Mouse (Mus musculus) layer of hippocampus, adult 2 months (tissue): ENCODE results near the gene 9530068E07Rik. TPM values are rescaled to one million over a fixed set of nuclear protein-coding genes. Genes with fewer than 3 reads are reported as not detected.
A peak's percentile ranks its signal among the peaks of the same experiment; 100 is the strongest.

Experiments used
- DNase-seq, 2 experiments: peaks; one replicate each; pipeline ENCODE4 v3.0.0; 2022; ENCODE audit warnings: low spot score in 2 of 2
- H3K27ac ChIP-seq: fragments of 200-600 bp; 2 replicates; pipeline ENCODE4 v1.8.1; 2022
- H3K4me3 ChIP-seq: fragments of 200-600 bp; 2 replicates; pipeline ENCODE4 v1.8.1; 2022; ENCODE audit warnings: mild to moderate bottlenecking
- CTCF ChIP-seq: fragments of 200-600 bp; conservative IDR thresholded peaks from 2 replicates; pipeline ENCODE4 v1.8.1; 2022; ENCODE audit warnings: antibody characterized with exemption, mild to moderate bottlenecking, moderate library complexity
- total RNA-seq, 2 experiments: library from RNA; stranded (reverse); gene quantifications; 2 replicates each; pipeline ENCODE4 v1.2.3; 2021

9530068E07Rik gene
- total RNA-seq, 2 experiments from 2014 or later = 61.3 to 65.5 TPM

GRCm38 (mm10) chr11:52418358-52418757 is 22.1 kb downstream of the 9530068E07Rik start:
- Histone ChIP-seq H3K4me3 (no peak overlapping the region), H3K27ac (no peak overlapping the region)
- no peak for TF ChIP-seq CTCF
- DNase-seq = no peak

GRCm38 (mm10) chr11:52419246-52419645 is 23.0 kb downstream of the 9530068E07Rik start:
- no peak overlapping the region for H3K27ac ChIP-seq

GRCm38 (mm10) chr11:52419861-52420260 is 23.6 kb downstream of the 9530068E07Rik start:
- no peak for TF ChIP-seq CTCF
- no peak overlapping the region for H3K27ac ChIP-seq
- no peak overlapping the region for H3K4me3 ChIP-seq
- no peak for DNase-seq

More at GRCm38 (mm10) chr11:52419246-52419645, 23.0 kb downstream of the 9530068E07Rik start:
- no peak for DNase-seq
- no peak overlapping the region for H3K4me3 ChIP-seq
- TF ChIP-seq CTCF = no peak

- TF ChIP-seq CTCF = no peak
- no peak for DNase-seq
Measured at GRCm38 (mm10) chr11:52420296-52421052, 24.2 kb downstream of the 9530068E07Rik start.

GRCm38 (mm10) chr11:52421053-52421778 is 25.0 kb downstream of the 9530068E07Rik start:
- H3K27ac ChIP-seq = no peak overlapping the region
- H3K4me3 ChIP-seq = no peak overlapping the region
- peak; percentile 89 for TF ChIP-seq CTCF
- DNase-seq = peak; percentile 32 to 83

More at GRCm38 (mm10) chr11:52420296-52421052, 24.2 kb downstream of the 9530068E07Rik start:
- H3K27ac ChIP-seq = no peak overlapping the region
- no peak overlapping the region for H3K4me3 ChIP-seq

- no peak for TF ChIP-seq CTCF
- Histone ChIP-seq H3K27ac (no peak overlapping the region), H3K4me3 (no peak overlapping the region)
- no peak for DNase-seq
Measured at GRCm38 (mm10) chr11:52429440-52429839, 33.2 kb downstream of the 9530068E07Rik start.

GRCm38 (mm10) chr11:52431594-52431993 is 35.4 kb downstream of the 9530068E07Rik start:
- no peak for DNase-seq
- no peak overlapping the region for H3K4me3 ChIP-seq
- TF ChIP-seq CTCF = no peak
- H3K27ac ChIP-seq = no peak overlapping the region

DNA sequence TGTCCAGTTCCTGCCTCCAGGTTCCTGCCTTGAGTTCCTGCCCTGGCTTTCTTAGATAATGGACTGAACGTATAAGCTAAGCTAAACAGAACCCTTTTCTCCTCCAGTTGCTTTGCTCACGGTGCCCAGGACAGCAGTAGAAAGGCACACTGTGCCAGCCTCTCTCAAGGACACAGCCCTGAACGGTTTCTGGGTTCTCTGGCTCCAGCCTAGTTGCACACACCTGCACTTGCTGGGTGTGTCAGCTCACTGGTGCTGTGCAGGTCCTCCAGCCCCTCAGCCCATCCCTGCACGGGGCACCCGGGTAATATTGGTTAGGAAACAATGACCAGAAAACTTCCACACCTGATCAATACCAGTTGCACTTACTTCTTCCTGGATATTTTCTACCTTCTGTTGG is 35.9 kb downstream of the 9530068E07Rik start:
- TF ChIP-seq CTCF = no peak
- DNase-seq = no peak
- Histone ChIP-seq H3K4me3 (no peak overlapping the region), H3K27ac (no peak overlapping the region)

DNA sequence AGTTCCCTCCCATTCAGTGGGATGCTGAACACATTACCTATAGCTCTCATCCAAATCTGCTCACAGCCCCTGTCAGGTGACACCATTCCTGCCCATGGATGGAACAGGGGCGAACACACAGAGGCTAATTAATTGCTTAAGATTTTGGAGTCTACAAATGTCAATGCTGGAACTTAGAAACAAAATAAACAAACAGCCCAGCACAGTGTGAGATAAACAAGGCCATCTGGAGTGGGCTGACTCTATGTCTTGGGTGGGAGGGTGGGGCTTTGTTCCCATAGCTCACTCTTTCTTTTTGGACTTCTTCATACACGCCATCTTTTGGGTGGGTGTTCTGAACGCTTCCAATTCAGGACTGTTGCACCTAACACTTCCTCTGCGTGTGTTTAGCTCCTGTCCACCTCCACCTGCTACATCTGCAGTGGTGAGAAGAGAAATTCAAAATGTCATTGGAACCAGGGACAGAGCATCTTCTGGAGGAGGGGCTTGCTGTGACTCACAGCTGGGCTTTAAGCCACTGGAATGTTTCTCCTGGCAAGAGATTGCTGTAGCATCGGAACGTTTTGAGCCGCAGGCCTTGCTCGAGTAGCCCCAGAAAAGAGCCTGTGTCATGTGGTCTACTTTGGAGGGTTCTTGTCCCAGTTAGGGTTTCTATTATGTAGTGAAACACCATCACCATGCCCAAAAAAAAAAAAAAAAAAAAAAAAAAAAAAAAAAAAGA is 37.0 kb downstream of the 9530068E07Rik start:
- Histone ChIP-seq H3K27ac (no peak overlapping the region), H3K4me3 (no peak overlapping the region)
- no peak for TF ChIP-seq CTCF
- DNase-seq = no peak

- no peak for DNase-seq
- no peak overlapping the region for H3K4me3 ChIP-seq
- no peak for TF ChIP-seq CTCF
- no peak overlapping the region for H3K27ac ChIP-seq
Measured at GRCm38 (mm10) chr11:52433797-52434195, 37.6 kb downstream of the 9530068E07Rik start.

GRCm38 (mm10) chr11:52435466-52435865 is 39.2 kb downstream of the 9530068E07Rik start:
- no peak for DNase-seq
- no peak overlapping the region for H3K4me3 ChIP-seq
- H3K27ac ChIP-seq = no peak overlapping the region
- TF ChIP-seq CTCF = no peak

GRCm38 (mm10) chr11:52437123-52437522 is 40.9 kb downstream of the 9530068E07Rik start:
- H3K4me3 ChIP-seq = no peak overlapping the region
- DNase-seq = peak; percentile 30 to 39
- no peak overlapping the region for H3K27ac ChIP-seq
- TF ChIP-seq CTCF = peak; percentile 18; the same call in 1 of the 2 replicates

DNA sequence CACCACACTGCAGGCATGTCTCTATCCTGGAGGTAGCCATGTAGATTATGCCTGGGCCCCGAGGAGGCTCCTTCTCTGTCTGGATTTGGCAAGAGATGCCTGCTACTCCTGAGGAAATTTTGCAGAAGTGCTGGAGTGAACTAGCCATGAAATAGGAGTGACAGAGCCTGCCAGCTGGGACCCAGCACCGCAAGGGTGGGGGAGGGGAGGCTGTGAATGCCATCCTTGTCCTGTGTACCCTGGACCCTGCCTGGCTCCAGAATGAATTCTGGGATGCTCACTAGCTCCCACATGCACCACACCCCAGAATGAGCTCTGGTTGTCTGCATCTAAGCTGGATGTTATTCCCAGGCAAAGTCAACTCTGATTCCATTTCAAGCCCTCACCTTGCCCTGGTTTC is 44.9 kb downstream of the 9530068E07Rik start:
- DNase-seq = no peak
- Histone ChIP-seq H3K4me3 (no peak overlapping the region), H3K27ac (no peak overlapping the region)
- TF ChIP-seq CTCF = no peak
